In the genomic region with DNA sequence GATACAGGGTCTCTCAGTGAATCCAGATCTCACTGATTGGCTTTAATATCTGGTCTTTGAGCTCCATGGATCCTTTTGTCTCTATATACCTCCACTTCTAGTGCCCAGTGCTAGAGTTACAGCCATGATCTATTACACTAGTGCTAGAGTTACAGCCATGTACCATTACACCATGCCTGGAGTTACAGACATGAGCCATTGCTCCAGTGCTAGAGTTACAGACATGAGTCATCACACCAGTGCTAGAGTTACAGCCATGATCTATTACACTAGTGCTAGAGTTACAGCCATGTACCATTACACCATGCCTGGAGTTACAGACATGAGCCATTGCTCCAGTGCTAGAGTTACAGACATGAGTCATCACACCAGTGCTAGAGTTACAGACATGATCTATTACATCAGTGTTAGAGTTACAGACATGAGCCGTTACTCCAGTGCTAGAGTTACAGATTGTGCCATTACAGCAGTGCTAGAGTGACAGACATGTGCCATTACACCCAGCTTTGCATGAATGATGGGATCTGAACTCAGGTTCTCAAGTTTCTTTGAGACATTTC, we compare ENCODE assay signal across 6 mouse cellular contexts. TPM values are rescaled to one million over a fixed set of nuclear protein-coding genes. Genes with fewer than 3 reads are reported as not detected.
DNase-seq lines count a peak whose midpoint lies in the region; ATAC-seq and TF ChIP-seq lines count a peak whose summit lies in the region.
"Not testable (repeated sequence)": the region's sequence is repeated elsewhere in the genome, so short reads cannot be mapped to it uniquely, and the experiment has no call there.

No protein-coding gene starts in this region.

- H3K36me3 ChIP-seq in G1E (replicated peaks): peaks cover 15% of the 10 kb centered on the region
- not testable (repeated sequence) for H3K36me3 ChIP-seq in kidney, embryonic 15.5 days; kidney, postnatal 0 days (ENCODE audit: insufficient read depth, low read length)

- not testable (repeated sequence) for TF ChIP-seq CTCF in G1E (IDR thresholded peaks at IDR 0.05; ENCODE audit: low read depth, low read length); kidney, postnatal 0 days (IDR thresholded peaks at IDR 0.05; ENCODE audit: low read depth)

- not testable (repeated sequence) for H3K27ac ChIP-seq in kidney, embryonic 15.5 days; kidney, postnatal 0 days

- not testable (repeated sequence) for H3K4me1 ChIP-seq in G1E (ENCODE audit: insufficient read depth, low read depth, low read length); kidney, embryonic 15.5 days; kidney, postnatal 0 days (replicated peaks; ENCODE audit: insufficient read depth, low read length)

- H3K9ac ChIP-seq in kidney, embryonic 15.5 days; kidney, postnatal 0 days (ENCODE audit: low read depth, low read length): not testable (repeated sequence)

- DNase-seq in G1E (ENCODE audit: low spot score): not testable (repeated sequence)
- DNase-seq in gastrocnemius, adult 18-20 months (ENCODE audit: low spot score): peak; percentile 46
- peak; percentile 9 for DNase-seq in kidney, postnatal 0 days (ENCODE audit: low spot score)
- DNase-seq in skeletal muscle tissue, adult 2 months (ENCODE audit: low read depth, low spot score): peak; percentile 59

- WGBS in kidney, embryonic 15.5 days: 43% methylated on average over 1 of the region's 1 CpGs
- WGBS in kidney, postnatal 0 days: 51% methylated on average over 1 of the region's 1 CpGs

- H3K4me2 ChIP-seq in kidney, embryonic 15.5 days; kidney, postnatal 0 days (ENCODE audit: low read length): not testable (repeated sequence)

- H3K4me3 ChIP-seq in G1E (ENCODE audit: low read depth, low read length); kidney, embryonic 15.5 days (replicated peaks); kidney, postnatal 0 days (replicated peaks; ENCODE audit: low read depth, low read length): not testable (repeated sequence)

- H3K9me3 ChIP-seq in G1E (replicated peaks); kidney, embryonic 15.5 days (replicated peaks); kidney, postnatal 0 days (replicated peaks; ENCODE audit: low read length): not testable (repeated sequence)

- not testable (repeated sequence) for H3K27me3 ChIP-seq in G1E (ENCODE audit: insufficient read depth, low read length); kidney, embryonic 15.5 days; kidney, postnatal 0 days (ENCODE audit: insufficient read depth, low read length)

- ATAC-seq in G1E (ENCODE audit: extremely low read depth, insufficient number of reproducible peaks, low FRiP score, poor library complexity, severe bottlenecking): peak; percentile 22; the same call in 1 of the 2 replicates
- 0 out of 2 replicates have a peak, but pooled peaks have one; percentile 14 for ATAC-seq in granulocyte monocyte progenitor cell, adult 5-6 weeks (replicated peaks; ENCODE audit: poor library complexity, severe bottlenecking)
- ATAC-seq in kidney, embryonic 15.5 days (replicated peaks; ENCODE audit: low FRiP score): peak; percentile 66
- ATAC-seq in kidney, postnatal 0 days (replicated peaks; ENCODE audit: low FRiP score, low read depth): peak; percentile 78

RNA-seq across cellular contexts. Expression of a gene that starts 26.8 kb away (rescaled TPM):
- total RNA-seq in G1E (2014; fragmentation: Nextera tagmentation): 67.0 and 79.4 TPM in 2 replicates
- 42.7 and 65.8 TPM in 2 replicates for total RNA-seq in G1E (2017)
- polyA plus RNA-seq in G1E (2012): 15.3 and 17.4 TPM in 2 replicates
- 10 to 100 TPM; 52.4 to 56.0 TPM for total RNA-seq in gastrocnemius, adult 18-20 months (2021)
- 38.0 and 53.2 TPM in 2 replicates for total RNA-seq in granulocyte monocyte progenitor cell, adult 5-6 weeks (2014; fragmentation: Nextera tagmentation)
- 32.4 and 78.9 TPM in 2 replicates for total RNA-seq in granulocyte monocyte progenitor cell, adult 5-6 weeks (2017)
- 23.6 and 23.9 TPM in 2 replicates for polyA plus RNA-seq in kidney, embryonic 15.5 days (2015; fragmentation: Nextera tagmentation; extraction: Ambion mirVana)
- 36.0 and 42.1 TPM in 2 replicates for polyA plus RNA-seq in kidney, postnatal 0 days (2015; fragmentation: Nextera tagmentation; extraction: Ambion mirVana)

Comparison
In these comparisons a context has a peak if more than half of its experiments do, and no peak if none do; other contexts are left out.
1. ATAC-seq: peak in every context shown above with its lines; median percentile 78 in kidney, postnatal 0 days; 66 in kidney, embryonic 15.5 days; 22 in G1E; 14 in granulocyte monocyte progenitor cell, adult 5-6 weeks.